Mouse (Mus musculus) stomach, embryonic 16.5 days (tissue): ENCODE data around the gene Il6. TPM values are rescaled to one million over a fixed set of nuclear protein-coding genes. Genes with fewer than 3 reads are reported as not detected.

Source experiments
- ATAC-seq: fragments of 200-750 bp; cut with Nextera tagmentation; 2 replicates; pipeline ENCODE4 v1.8.0; 2017; ENCODE audit warnings: moderate number of reproducible peaks, moderate TSS enrichment; ENCODE audit not compliant: insufficient read depth, low FRiP score
- H3K27ac ChIP-seq: fragments of 300-500 bp; sonication (generic); 2 replicates; pipeline ENCODE4 v1.5.1; 2014; ENCODE audit warnings: low read length
- H3K27me3 ChIP-seq: fragments of 300-500 bp; sonication (generic); 2 replicates; pipeline ENCODE4 v1.6.1; 2014; ENCODE audit warnings: low read length, control low read depth, mixed read lengths; ENCODE audit not compliant: control insufficient read depth, insufficient read depth
- H3K36me3 ChIP-seq: fragments of 300-500 bp; sonication (generic); 2 replicates; pipeline ENCODE4 v1.6.1; 2014; ENCODE audit warnings: low read length; ENCODE audit not compliant: control insufficient read depth, insufficient read depth
- H3K4me1 ChIP-seq: fragments of 300-500 bp; sonication (generic); 2 replicates; pipeline ENCODE4 v1.6.1; 2014; ENCODE audit warnings: low read length, control low read depth, mixed read lengths; ENCODE audit not compliant: control insufficient read depth, insufficient read depth
- H3K4me2 ChIP-seq: fragments of 300-500 bp; sonication (generic); 2 replicates; pipeline ENCODE4 v1.6.1; 2014; ENCODE audit warnings: low read depth, low read length, mixed read lengths
- H3K4me3 ChIP-seq: fragments of 300-500 bp; sonication (generic); replicated peaks from 2 replicates; pipeline ENCODE4 v1.5.1; 2014; ENCODE audit warnings: mild to moderate bottlenecking, low read length
- H3K9ac ChIP-seq: fragments of 300-500 bp; sonication (generic); 2 replicates; pipeline ENCODE4 v1.6.1; 2014; ENCODE audit warnings: low read length
- H3K9me3 ChIP-seq: fragments of 300-500 bp; sonication (generic); replicated peaks from 2 replicates; pipeline ENCODE4 v1.6.1; 2016; ENCODE audit warnings: low read length, control low read depth; ENCODE audit not compliant: control insufficient read depth
- WGBS: fragments of 180-500 bp; shearing (Covaris S2); extraction: QIAGEN DNeasy Blood & Tissue Kit; methylation state at CpG from one replicate; pipeline ENCODE4 v1.1.7; 2014; 5-methylcytosine and 5-hydroxymethylcytosine counted together
- polyA plus RNA-seq: library from polyadenylated mRNA; unstranded; fragments of >200 nt; fragmentation: Nextera tagmentation; extraction: Ambion mirVana; gene quantifications from 2 replicates; pipeline ENCODE4 v1.2.1, GENCODE M21; 2015

Gene Il6
- polyA plus RNA-seq: 0.16 and 0.22 TPM in 2 replicates

GRCm38 (mm10) chr5:30012726-30013503 lies at the start of gene Il6:
Gene Il6, plus strand, starts transcription at chr5:30013114.
- Histone ChIP-seq H3K9me3 (no peaks in the 10 kb centered on the region), H3K4me1 (no peaks in the 10 kb centered on the region), H3K9ac (no peak within 1 kb of the TSS), H3K4me3 (no peak within 1 kb of the TSS), H3K4me2 (peak within 1 kb of the TSS; percentile 8; the same call in 1 of the 2 replicates), H3K36me3 (no peaks in the 10 kb centered on the region), H3K27me3 (no peaks in the 10 kb centered on the region), H3K27ac (no peak within 1 kb of the TSS)
- WGBS: 55% methylated on average over 16 of the region's 16 CpGs
- ATAC-seq: peak; percentile 79

GRCm38 (mm10) chr5:29963488-29963887 lies 49.4 kb upstream of the Il6 start:
- no peak for ATAC-seq
- Histone ChIP-seq H3K9me3 (no peaks in the 10 kb centered on the region), H3K4me2 (no peak overlapping the region), H3K27ac (no peak overlapping the region), H3K9ac (no peak overlapping the region), H3K27me3 (no peaks in the 10 kb centered on the region), H3K36me3 (no peaks in the 10 kb centered on the region), H3K4me3 (no peak overlapping the region), H3K4me1 (no peaks in the 10 kb centered on the region)
- WGBS: 63% methylated on average over 1 of the region's 1 CpGs

- WGBS: 33% methylated on average over 1 of the region's 1 CpGs
- H3K9ac ChIP-seq: no peak overlapping the region
- H3K4me3 ChIP-seq: no peak overlapping the region
- no peak overlapping the region for H3K4me2 ChIP-seq
- H3K36me3 ChIP-seq: no peaks in the 10 kb centered on the region
- ATAC-seq: no peak
- no peaks in the 10 kb centered on the region for H3K4me1 ChIP-seq
- H3K9me3 ChIP-seq: no peaks in the 10 kb centered on the region
- no peak overlapping the region for H3K27ac ChIP-seq
- no peaks in the 10 kb centered on the region for H3K27me3 ChIP-seq
These were observed 42.7 kb upstream of the Il6 start for GRCm38 (mm10) chr5:29970212-29970611.

- no peaks in the 10 kb centered on the region for H3K4me1 ChIP-seq
- no peaks in the 10 kb centered on the region for H3K27me3 ChIP-seq
- H3K9me3 ChIP-seq: no peaks in the 10 kb centered on the region
- no peaks in the 10 kb centered on the region for H3K36me3 ChIP-seq
- no peak for ATAC-seq
- no peak overlapping the region for H3K4me2 ChIP-seq
- no peak overlapping the region for H3K4me3 ChIP-seq
- H3K27ac ChIP-seq: no peak overlapping the region
- no peak overlapping the region for H3K9ac ChIP-seq
- whole genome bisulfite sequencing: 78% methylated on average over 5 of the region's 5 CpGs
These were observed 40.1 kb upstream of the Il6 start for GRCm38 (mm10) chr5:29972796-29973195.

GRCm38 (mm10) chr5:29973533-29973932 lies 39.4 kb upstream of the Il6 start:
- H3K27me3 ChIP-seq: no peaks in the 10 kb centered on the region
- no peak overlapping the region for H3K4me3 ChIP-seq
- H3K27ac ChIP-seq: no peak overlapping the region
- no peaks in the 10 kb centered on the region for H3K9me3 ChIP-seq
- no peak overlapping the region for H3K4me2 ChIP-seq
- H3K36me3 ChIP-seq: no peaks in the 10 kb centered on the region
- H3K4me1 ChIP-seq: no peaks in the 10 kb centered on the region
- no peak for ATAC-seq
- WGBS: 52% methylated on average over 1 of the region's 1 CpGs
- no peak overlapping the region for H3K9ac ChIP-seq

- no peaks in the 10 kb centered on the region for H3K27me3 ChIP-seq
- no peak overlapping the region for H3K27ac ChIP-seq
- no peak for ATAC-seq
- H3K4me2 ChIP-seq: no peak overlapping the region
- H3K4me3 ChIP-seq: no peak overlapping the region
- no peaks in the 10 kb centered on the region for H3K4me1 ChIP-seq
- H3K36me3 ChIP-seq: no peaks in the 10 kb centered on the region
- no peak overlapping the region for H3K9ac ChIP-seq
- no peaks in the 10 kb centered on the region for H3K9me3 ChIP-seq
These were observed 38.8 kb upstream of the Il6 start for GRCm38 (mm10) chr5:29974115-29974514.

- no peaks in the 10 kb centered on the region for H3K4me1 ChIP-seq
- H3K27ac ChIP-seq: no peak overlapping the region
- H3K9ac ChIP-seq: no peak overlapping the region
- H3K4me3 ChIP-seq: no peak overlapping the region
- WGBS: 89% methylated on average over 1 of the region's 1 CpGs
- H3K36me3 ChIP-seq: no peaks in the 10 kb centered on the region
- H3K9me3 ChIP-seq: no peaks in the 10 kb centered on the region
- no peaks in the 10 kb centered on the region for H3K27me3 ChIP-seq
- no peak for ATAC-seq
- H3K4me2 ChIP-seq: no peak overlapping the region
These were observed 19.3 kb upstream of the Il6 start for GRCm38 (mm10) chr5:29993583-29993982.

GRCm38 (mm10) chr5:29994344-29994743 lies 18.6 kb upstream of the Il6 start:
- no peaks in the 10 kb centered on the region for H3K36me3 ChIP-seq
- ATAC-seq: no peak
- H3K9ac ChIP-seq: no peak overlapping the region
- H3K27ac ChIP-seq: no peak overlapping the region
- H3K4me3 ChIP-seq: no peak overlapping the region
- H3K9me3 ChIP-seq: no peaks in the 10 kb centered on the region
- WGBS: 70% methylated on average over 1 of the region's 1 CpGs
- no peaks in the 10 kb centered on the region for H3K4me1 ChIP-seq
- H3K27me3 ChIP-seq: no peaks in the 10 kb centered on the region
- no peak overlapping the region for H3K4me2 ChIP-seq

GRCm38 (mm10) chr5:29997351-29997750 lies 15.6 kb upstream of the Il6 start:
- H3K9me3 ChIP-seq: no peaks in the 10 kb centered on the region
- no peaks in the 10 kb centered on the region for H3K27me3 ChIP-seq
- H3K36me3 ChIP-seq: no peaks in the 10 kb centered on the region
- ATAC-seq: no peak
- H3K9ac ChIP-seq: no peak overlapping the region
- H3K4me1 ChIP-seq: no peaks in the 10 kb centered on the region
- H3K27ac ChIP-seq: no peak overlapping the region
- no peak overlapping the region for H3K4me3 ChIP-seq
- 70% methylated on average over 1 of the region's 1 CpGs for WGBS
- no peak overlapping the region for H3K4me2 ChIP-seq
